Mouse (Mus musculus) myocyte (in vitro differentiated cells): ENCODE results near the gene Meis1.

Experiments used
- MAX ChIP-seq: IDR thresholded peaks from one replicate; pipeline ENCODE4 v1.6.1; 2011; ENCODE audit warnings: low read depth, mild to moderate bottlenecking, control low read depth
- POLR2A ChIP-seq: IDR thresholded peaks from one replicate; pipeline ENCODE4 v1.6.1; 2011; ENCODE audit warnings: low read depth, mild to moderate bottlenecking, control low read depth, moderate library complexity; ENCODE audit not compliant: insufficient read length
- POLR2AphosphoS2 ChIP-seq: IDR thresholded peaks from one replicate; pipeline ENCODE4 v1.6.1; 2011; ENCODE audit warnings: low read depth, control low read depth; ENCODE audit not compliant: insufficient read length
- REST ChIP-seq: IDR thresholded peaks from one replicate; pipeline ENCODE4 v1.6.1; 2011; ENCODE audit warnings: mild to moderate bottlenecking, control low read depth, moderate library complexity; ENCODE audit not compliant: insufficient read depth, insufficient read length
- SRF ChIP-seq: IDR thresholded peaks from one replicate; pipeline ENCODE4 v1.6.1; 2011; ENCODE audit warnings: low read depth; ENCODE audit not compliant: control insufficient read depth, insufficient read length
- USF1 ChIP-seq: IDR thresholded peaks from one replicate; pipeline ENCODE4 v1.6.1; 2011; ENCODE audit warnings: low read depth, mild to moderate bottlenecking, control low read depth, moderate library complexity

GRCm38 (mm10) chr11:18869429-18869969, 149.3 kb downstream of the Meis1 start:
- no peak for TF ChIP-seq SRF
- no peak for TF ChIP-seq POLR2A
- no peak for TF ChIP-seq USF1
- no peak for TF ChIP-seq REST
- no peak for TF ChIP-seq POLR2AphosphoS2
- TF ChIP-seq MAX, result no peak
